Mouse (Mus musculus) MEL (cell line): ENCODE measurements around the gene Ppargc1a. TPM values are rescaled to one million over a fixed set of nuclear protein-coding genes. Genes with fewer than 3 reads are reported as not detected.

Experiments
- DNase-seq: peaks from one replicate; pipeline ENCODE4 v3.0.0; 2011; ENCODE audit warnings: low read depth, low spot score
- H3K27ac ChIP-seq: 2 replicates; pipeline ENCODE4 v1.5.1; 2012; ENCODE audit warnings: low read depth, mild to moderate bottlenecking, control low read depth, low read length, moderate library complexity; ENCODE audit not compliant: control insufficient read depth
- H3K27me3 ChIP-seq, 2 experiments: fragments of 150-350 bp in 1 of 2; sonication (generic) in 1 of 2; 2 replicates each; pipeline ENCODE4 v1.6.1; 2012; ENCODE audit warnings: low read length in 2 of 2, mild to moderate bottlenecking in 2 of 2, improper control_type of control experiment in 1 of 2, moderate library complexity in 1 of 2; ENCODE audit not compliant: insufficient read depth in 2 of 2, control insufficient read depth in 1 of 2
- H3K36me3 ChIP-seq, 2 experiments: 2 replicates each; pipeline ENCODE4 v1.6.1; 2012 to 2014; ENCODE audit warnings: low read length in 2 of 2, improper control_type of control experiment in 1 of 2, inconsistent platforms in 1 of 2, mild to moderate bottlenecking in 1 of 2; ENCODE audit not compliant: insufficient read depth in 2 of 2, control insufficient read depth in 1 of 2
- H3K4me1 ChIP-seq, 2 experiments: fragments of 150-350 bp in 1 of 2; sonication (generic) in 1 of 2; 2 replicates each; pipeline ENCODE4 v1.6.1; 2012; ENCODE audit warnings: low read length in 2 of 2, improper control_type of control experiment in 1 of 2, mild to moderate bottlenecking in 1 of 2; ENCODE audit not compliant: insufficient read depth in 2 of 2, control insufficient read depth in 1 of 2
- H3K4me3 ChIP-seq, 2 experiments: fragments of 150-350 bp in 1 of 2; sonication (generic) in 1 of 2; 2 replicates each; pipeline ENCODE4 v1.5.1; 2012; ENCODE audit warnings: low read depth in 2 of 2, low read length in 2 of 2, mild to moderate bottlenecking in 2 of 2, moderate library complexity in 2 of 2, control low read depth in 1 of 2, improper control_type of control experiment in 1 of 2; ENCODE audit not compliant: control insufficient read depth in 1 of 2, insufficient read depth in 1 of 2
- H3K79me2 ChIP-seq: 2 replicates; pipeline ENCODE4 v1.6.1; 2012; ENCODE audit warnings: mild to moderate bottlenecking, low read length, moderate library complexity; ENCODE audit not compliant: control insufficient read depth, poor library complexity, insufficient read depth
- H3K9ac ChIP-seq: 2 replicates; pipeline ENCODE4 v1.6.1; 2012; ENCODE audit warnings: low read depth, mild to moderate bottlenecking, control low read depth, low read length, moderate library complexity; ENCODE audit not compliant: control insufficient read depth, poor library complexity, severe bottlenecking
- H3K9me3 ChIP-seq: fragments of 150-350 bp; sonication (generic); replicated peaks from 2 replicates; pipeline ENCODE4 v1.6.1; 2012; ENCODE audit warnings: mild to moderate bottlenecking, low read length, improper control_type of control experiment, moderate library complexity; ENCODE audit not compliant: insufficient read depth
- CTCF ChIP-seq, 3 experiments: IDR thresholded peaks in 2 of 3; conservative IDR thresholded peaks in 1 of 3; 2 replicates each; pipeline ENCODE4 v1.5.1; 2011 to 2012; ENCODE audit warnings: low read length in 3 of 3, low read depth in 2 of 3, mild to moderate bottlenecking in 2 of 3, improper control_type of control experiment in 1 of 3, inconsistent platforms in 1 of 3, mixed read lengths in 1 of 3, moderate library complexity in 1 of 3; ENCODE audit not compliant: control insufficient read depth in 1 of 3, insufficient read depth in 1 of 3, poor library complexity in 1 of 3, severe bottlenecking in 1 of 3
- E2F4 ChIP-seq: IDR thresholded peaks from 2 replicates; pipeline ENCODE4 v1.6.1; 2011; ENCODE audit warnings: low read depth, low read length, improper control_type of control experiment, borderline replicate concordance
- ELF1 ChIP-seq: IDR thresholded peaks from 2 replicates; pipeline ENCODE4 v1.6.1; 2014; ENCODE audit warnings: low read depth, mild to moderate bottlenecking, inconsistent platforms, low read length, improper control_type of control experiment, moderate library complexity
- ETS1 ChIP-seq: IDR thresholded peaks from 2 replicates; pipeline ENCODE4 v1.6.1; 2012; ENCODE audit warnings: low read depth, mild to moderate bottlenecking, inconsistent platforms, low read length, improper control_type of control experiment, moderate library complexity
- GATA1 ChIP-seq: IDR thresholded peaks from 2 replicates; pipeline ENCODE4 v1.6.1; 2011; ENCODE audit warnings: low read depth, low read length, improper control_type of control experiment
- HCFC1 ChIP-seq: IDR thresholded peaks from 2 replicates; pipeline ENCODE4 v1.6.1; 2012; ENCODE audit warnings: low read depth, mild to moderate bottlenecking, inconsistent platforms, low read length, improper control_type of control experiment, moderate library complexity
- JUND ChIP-seq: IDR thresholded peaks from 2 replicates; pipeline ENCODE4 v1.6.1; 2011; ENCODE audit warnings: low read depth, mild to moderate bottlenecking, improper control_type of control experiment, low read length
- KAT2A ChIP-seq: conservative IDR thresholded peaks from 2 replicates; pipeline ENCODE4 v1.6.1; 2012; ENCODE audit warnings: low read depth, low read length, improper control_type of control experiment, inconsistent platforms
- MAX ChIP-seq: IDR thresholded peaks from 2 replicates; pipeline ENCODE4 v1.6.1; 2011; ENCODE audit warnings: low read length, improper control_type of control experiment
- MEF2A ChIP-seq: IDR thresholded peaks from 2 replicates; pipeline ENCODE4 v1.6.1; 2014; ENCODE audit warnings: low read depth, mild to moderate bottlenecking, inconsistent platforms, low read length, improper control_type of control experiment; ENCODE audit not compliant: poor library complexity, insufficient replicate concordance, severe bottlenecking; ENCODE audit errors: extremely low read depth
- MXI1 ChIP-seq: IDR thresholded peaks from 2 replicates; pipeline ENCODE4 v1.6.1; 2011; ENCODE audit warnings: mild to moderate bottlenecking, low read depth, low read length, improper control_type of control experiment
- MYB ChIP-seq: IDR thresholded peaks from 2 replicates; pipeline ENCODE4 v1.6.1; 2011; ENCODE audit warnings: mild to moderate bottlenecking, low read depth, low read length, improper control_type of control experiment
- NELFE ChIP-seq: IDR thresholded peaks from 2 replicates; pipeline ENCODE4 v1.6.1; 2011; ENCODE audit warnings: low read depth, low read length, improper control_type of control experiment
- NRF1 ChIP-seq: IDR thresholded peaks from 2 replicates; pipeline ENCODE4 v1.6.1; 2014; ENCODE audit warnings: low read depth, mild to moderate bottlenecking, inconsistent platforms, low read length, improper control_type of control experiment, moderate library complexity; ENCODE audit not compliant: poor library complexity, insufficient read depth, severe bottlenecking
- POLR2AphosphoS2 ChIP-seq: IDR thresholded peaks from 2 replicates; pipeline ENCODE4 v1.6.1; 2011; ENCODE audit warnings: low read length, improper control_type of control experiment
- POLR2AphosphoS5 ChIP-seq: IDR thresholded peaks from 2 replicates; pipeline ENCODE4 v1.6.1; 2012; ENCODE audit warnings: low read depth, borderline replicate concordance, mild to moderate bottlenecking, inconsistent platforms, low read length, moderate library complexity, mixed read lengths
- RAD21 ChIP-seq: IDR thresholded peaks from 2 replicates; pipeline ENCODE4 v1.6.1; 2011; ENCODE audit warnings: mild to moderate bottlenecking, low read depth, low read length, improper control_type of control experiment
- RCOR1 ChIP-seq: IDR thresholded peaks from 2 replicates; pipeline ENCODE4 v1.6.1; 2012; ENCODE audit warnings: low read depth, mild to moderate bottlenecking, inconsistent platforms, low read length, improper control_type of control experiment
- SMC3 ChIP-seq: IDR thresholded peaks from 2 replicates; pipeline ENCODE4 v1.6.1; 2011; ENCODE audit warnings: low read depth, low read length, improper control_type of control experiment
- UBTF ChIP-seq: IDR thresholded peaks from 2 replicates; pipeline ENCODE4 v1.6.1; 2012; ENCODE audit warnings: low read depth, mild to moderate bottlenecking, inconsistent platforms, low read length, improper control_type of control experiment, moderate library complexity, borderline replicate concordance; ENCODE audit not compliant: insufficient read depth
- USF1 ChIP-seq: IDR thresholded peaks from 2 replicates; pipeline ENCODE4 v1.6.1; 2014; ENCODE audit warnings: low read depth, mild to moderate bottlenecking, inconsistent platforms, low read length, improper control_type of control experiment, moderate library complexity
- ZC3H11A ChIP-seq: IDR thresholded peaks from 2 replicates; pipeline ENCODE4 v1.6.1; 2012; ENCODE audit warnings: low read depth, mild to moderate bottlenecking, inconsistent platforms, low read length, improper control_type of control experiment
- ZKSCAN1 ChIP-seq: IDR thresholded peaks from 2 replicates; pipeline ENCODE4 v1.6.1; 2012; ENCODE audit warnings: low read depth, mild to moderate bottlenecking, inconsistent platforms, low read length, improper control_type of control experiment, moderate library complexity
- ZMIZ1 ChIP-seq: IDR thresholded peaks from 2 replicates; pipeline ENCODE4 v1.6.1; 2012; ENCODE audit warnings: low read depth, mild to moderate bottlenecking, inconsistent platforms, low read length, improper control_type of control experiment, moderate library complexity
- ZNF384 ChIP-seq: IDR thresholded peaks from 2 replicates; pipeline ENCODE4 v1.6.1; 2012; ENCODE audit warnings: low read depth, mild to moderate bottlenecking, inconsistent platforms, low read length, improper control_type of control experiment
- polyA plus RNA-seq, 2 experiments: library from polyadenylated mRNA; stranded (reverse) in 1 of 2; unstranded in 1 of 2; fragments of >175 nt in 1 of 2; fragments of >200 nt in 1 of 2; gene quantifications; 2 replicates each; pipeline versions ENCODE4 v1.2.1 to v1.2.4; 2012; ENCODE audit warnings: low replicate concordance in 2 of 2, low read depth in 1 of 2; ENCODE audit not compliant: insufficient read length in 2 of 2, insufficient read depth in 1 of 2, missing spikeins in 1 of 2
- total RNA-seq: library from RNA; depleted of rRNA; stranded (reverse); fragments of 300-350 nt; gene quantifications from 2 replicates; pipeline ENCODE4 v1.2.3, GENCODE M21; 2012

The Ppargc1a gene
- total and polyA plus RNA-seq, 3 experiments: 0.04 to 0.06 TPM; not detected in 1

- H3K27ac ChIP-seq: no peak overlapping the region
- TF ChIP-seq POLR2AphosphoS5: no peak
- no peak for TF ChIP-seq RCOR1
- no peak for TF ChIP-seq GATA1
- TF ChIP-seq ZC3H11A: no peak
- no peak for TF ChIP-seq RAD21
- TF ChIP-seq E2F4: no peak
- TF ChIP-seq ZMIZ1: no peak
- TF ChIP-seq MEF2A: no peak
- no peak for TF ChIP-seq ZKSCAN1
- no peak for TF ChIP-seq ETS1
- no peak for TF ChIP-seq JUND
- no peak for TF ChIP-seq ZNF384
- TF ChIP-seq NRF1: no peak
- TF ChIP-seq ELF1: no peak
- TF ChIP-seq, all 39 proteins: peak for 0
- Histone ChIP-seq H3K79me2 (no peaks in the 10 kb centered on the region), H3K4me1 (no peaks in the 10 kb centered on the region), H3K36me3 (no peaks in the 10 kb centered on the region), H3K9ac (no peak overlapping the region), H3K9me3 (no peaks in the 10 kb centered on the region), H3K4me3 (no peak overlapping the region), H3K27me3 (no peaks in the 10 kb centered on the region)
- DNase-seq: no peak
Measured at GRCm38 (mm10) chr5:51432031-51432430, 135.5 kb downstream of the Ppargc1a start.

GRCm38 (mm10) chr5:51426406-51426805, 141.1 kb downstream of the Ppargc1a start:
- no peak overlapping the region for H3K27ac ChIP-seq
- no peaks in the 10 kb centered on the region for H3K27me3 ChIP-seq
- no peaks in the 10 kb centered on the region for H3K9me3 ChIP-seq
- no peaks in the 10 kb centered on the region for H3K36me3 ChIP-seq
- no peaks in the 10 kb centered on the region for H3K4me1 ChIP-seq
- H3K79me2 ChIP-seq: no peaks in the 10 kb centered on the region
- H3K9ac ChIP-seq: no peak overlapping the region
- DNase-seq: no peak
- H3K4me3 ChIP-seq: no peak overlapping the region
- TF ChIP-seq UBTF: no peak
- no peak for TF ChIP-seq KAT2A
- no peak for TF ChIP-seq HCFC1
- no peak for TF ChIP-seq CTCF (IDR thresholded peaks at IDR 0.05 in 2 of 3, conservative IDR thresholded peaks at IDR 0.05 in 1 of 3; ENCODE audit: control insufficient read depth in 1 of 3, insufficient read depth in 1 of 3, low read depth in 2 of 3, low read length in 3 of 3, poor library complexity in 1 of 3, severe bottlenecking in 1 of 3)
- no peak for TF ChIP-seq ZMIZ1
- TF ChIP-seq ZKSCAN1: no peak
- TF ChIP-seq USF1: no peak
- TF ChIP-seq NRF1: no peak
- TF ChIP-seq MAX: no peak
- no peak for TF ChIP-seq POLR2AphosphoS2
- TF ChIP-seq MXI1: no peak
- TF ChIP-seq MYB: no peak
- no peak for TF ChIP-seq NELFE
- TF ChIP-seq RCOR1: no peak
- TF ChIP-seq SMC3: no peak
